Mouse (Mus musculus) monocyte, adult 5-6 weeks (primary cell): Measurements from ENCODE around the gene Gm6356. TPM values are rescaled to one million over a fixed set of nuclear protein-coding genes. Genes with fewer than 3 reads are reported as not detected.
"Not testable (repeated sequence)": the region's sequence is repeated elsewhere in the genome, so short reads cannot be mapped to it uniquely, and the experiment has no call there.

Experiments
- ATAC-seq: fragments of 153-309, 156-312 bp; replicated peaks from 2 replicates; pipeline ENCODE4 v1.8.0; 2017; ENCODE audit warnings: mild to moderate bottlenecking; ENCODE audit not compliant: low TSS enrichment, insufficient number of reproducible peaks, severe bottlenecking, poor library complexity, low FRiP score
- total RNA-seq: library from RNA; stranded (forward); fragments of 200-1000, 200-491, 200-594 nt; gene quantifications from 3 replicates; pipeline ENCODE4 v1.2.3, GENCODE M21; 2017

Gm6356 gene
- not detected in 3 replicates for total RNA-seq

GRCm38 (mm10) chr14:6973718-6974117 lies at the start of gene Gm6356:
TSS of gene Gm6356 (minus strand) at chr14:6973818.
- not testable (repeated sequence) for ATAC-seq

Other genes with a start within 250 kb of the Gm6356 start
- 0.78 to 1.1 TPM in 2 of 3 replicates, not detected in the other for gene Gm3636, start 231.5 kb downstream of the Gm6356 start, total RNA-seq
- gene Gm8362, start 199.4 kb downstream of the Gm6356 start, total RNA-seq = not detected in 3 replicates
- gene Gm3642, start 133.5 kb downstream of the Gm6356 start, total RNA-seq = not detected in 3 replicates
- gene Gm3667, start 83.9 kb downstream of the Gm6356 start, total RNA-seq = not detected in 3 replicates
- not detected in 3 replicates for gene Gm10406, start 53.6 kb upstream of the Gm6356 start, total RNA-seq
- not detected in 3 replicates for gene Gm3685, start 71.2 kb upstream of the Gm6356 start, total RNA-seq
- gene Gm3696, start 126.8 kb upstream of the Gm6356 start, total RNA-seq = 0.96 TPM in 1 of 3 replicates, not detected in the others
- gene Gm6676, start 151.6 kb upstream of the Gm6356 start, total RNA-seq = not detected in 3 replicates
- gene Gm3512, start 200.7 kb upstream of the Gm6356 start, total RNA-seq = not detected in 3 replicates
- gene Gm16434, start 220.7 kb upstream of the Gm6356 start, total RNA-seq = not detected in 3 replicates